Mouse (Mus musculus): Measurements from ENCODE around the gene Mybpc3. TPM values are rescaled to one million over a fixed set of nuclear protein-coding genes. Genes with fewer than 3 reads are reported as not detected.

Gene Mybpc3
- polyA plus RNA-seq, 1 experiment from 2014 or later = 0.07 TPM

- no peak overlapping the region for H3K27ac ChIP-seq (replicated peaks)
- H3K36me3 ChIP-seq (replicated peaks) = peaks cover 36% of the 10 kb centered on the region
- no peak overlapping the region for H3K4me3 ChIP-seq
- 0 out of 2 replicates have a peak, but pooled peaks cover 3% of the 10 kb centered on the region for H3K4me1 ChIP-seq
- H3K9me3 ChIP-seq = no peaks in the 10 kb centered on the region
- WGBS = 87% methylated on average over 11 of the region's 11 CpGs
- H3K27me3 ChIP-seq (replicated peaks; ENCODE audit: low read depth, poor library complexity, severe bottlenecking) = no peaks in the 10 kb centered on the region
- no peak for DNase-seq (ENCODE audit: low spot score)
Observed at GRCm38 (mm10) chr2:91136513-91137412, 18.8 kb downstream of the Mybpc3 start.

- Histone ChIP-seq H3K36me3 (replicated peaks) (peaks cover 42% of the 10 kb centered on the region), H3K9me3 (no peaks in the 10 kb centered on the region), H3K4me3 (no peak overlapping the region), H3K4me1 (0 out of 2 replicates have a peak, but pooled peaks cover 3% of the 10 kb centered on the region), H3K27me3 (replicated peaks; ENCODE audit: low read depth, poor library complexity, severe bottlenecking) (no peaks in the 10 kb centered on the region), H3K27ac (replicated peaks) (no peak overlapping the region)
- DNase-seq (ENCODE audit: low spot score) = no peak
- WGBS = 84% methylated on average over 6 of the region's 6 CpGs
Observed at GRCm38 (mm10) chr2:91137481-91137880, 19.5 kb downstream of the Mybpc3 start.

GRCm38 (mm10) chr2:91139311-91139710, 21.4 kb downstream of the Mybpc3 start:
- WGBS = 74% methylated on average over 5 of the region's 5 CpGs
- 0 out of 2 replicates have a peak, but pooled peaks cover 3% of the 10 kb centered on the region for H3K4me1 ChIP-seq
- peaks cover 55% of the 10 kb centered on the region for H3K36me3 ChIP-seq (replicated peaks)

GRCm38 (mm10) chr2:91139764-91140163, 21.8 kb downstream of the Mybpc3 start:
- 0 out of 2 replicates have a peak overlapping the region, but pooled peaks have one; percentile 6 for H3K27ac ChIP-seq (replicated peaks)
- H3K27me3 ChIP-seq (replicated peaks; ENCODE audit: low read depth, poor library complexity, severe bottlenecking) = no peaks in the 10 kb centered on the region
- no peak for DNase-seq (ENCODE audit: low spot score)
- no peak overlapping the region for H3K4me3 ChIP-seq
- WGBS = 61% methylated on average over 8 of the region's 8 CpGs
- no peaks in the 10 kb centered on the region for H3K9me3 ChIP-seq
- peaks cover 58% of the 10 kb centered on the region for H3K36me3 ChIP-seq (replicated peaks)
- H3K4me1 ChIP-seq = 0 out of 2 replicates have a peak, but pooled peaks cover 3% of the 10 kb centered on the region

More at GRCm38 (mm10) chr2:91139311-91139710, 21.4 kb downstream of the Mybpc3 start:
- no peaks in the 10 kb centered on the region for H3K9me3 ChIP-seq
- DNase-seq (ENCODE audit: low spot score) = no peak
- H3K27me3 ChIP-seq (replicated peaks; ENCODE audit: low read depth, poor library complexity, severe bottlenecking) = no peaks in the 10 kb centered on the region
- H3K27ac ChIP-seq (replicated peaks) = 0 out of 2 replicates have a peak overlapping the region, but pooled peaks have one; percentile 6
- H3K4me3 ChIP-seq = no peak overlapping the region

GRCm38 (mm10) chr2:91142920-91143319, 25.0 kb downstream of the Mybpc3 start:
- no peak overlapping the region for H3K27ac ChIP-seq (replicated peaks)
- H3K27me3 ChIP-seq (replicated peaks; ENCODE audit: low read depth, poor library complexity, severe bottlenecking) = no peaks in the 10 kb centered on the region
- DNase-seq (ENCODE audit: low spot score) = no peak
- 0 out of 2 replicates have a peak, but pooled peaks cover 3% of the 10 kb centered on the region for H3K4me1 ChIP-seq
- H3K4me3 ChIP-seq = no peak overlapping the region
- WGBS = 90% methylated on average over 6 of the region's 6 CpGs
- no peaks in the 10 kb centered on the region for H3K9me3 ChIP-seq
- H3K36me3 ChIP-seq (replicated peaks) = peaks cover 58% of the 10 kb centered on the region

- no peak overlapping the region for H3K4me3 ChIP-seq
- peaks cover 53% of the 10 kb centered on the region for H3K36me3 ChIP-seq (replicated peaks)
- DNase-seq (ENCODE audit: low spot score) = no peak
- 95% methylated on average over 11 of the region's 11 CpGs for WGBS
- H3K27ac ChIP-seq (replicated peaks) = no peak overlapping the region
- H3K27me3 ChIP-seq (replicated peaks; ENCODE audit: low read depth, poor library complexity, severe bottlenecking) = no peaks in the 10 kb centered on the region
- no peaks in the 10 kb centered on the region for H3K9me3 ChIP-seq
- H3K4me1 ChIP-seq = 0 out of 2 replicates have a peak, but pooled peaks cover 3% of the 10 kb centered on the region
Observed at GRCm38 (mm10) chr2:91143401-91143800, 25.5 kb downstream of the Mybpc3 start.

- Histone ChIP-seq H3K36me3 (replicated peaks) (peaks cover 38% of the 10 kb centered on the region), H3K27me3 (replicated peaks; ENCODE audit: low read depth, poor library complexity, severe bottlenecking) (no peaks in the 10 kb centered on the region), H3K27ac (replicated peaks) (no peak overlapping the region), H3K9me3 (no peaks in the 10 kb centered on the region), H3K4me1 (no peaks in the 10 kb centered on the region), H3K4me3 (no peak overlapping the region)
- DNase-seq (ENCODE audit: low spot score) = no peak
Observed at GRCm38 (mm10) chr2:91148101-91148500, 30.2 kb downstream of the Mybpc3 start.

- H3K9me3 ChIP-seq = no peaks in the 10 kb centered on the region
- no peak for DNase-seq (ENCODE audit: low spot score)
- no peak overlapping the region for H3K4me3 ChIP-seq
- no peak overlapping the region for H3K27ac ChIP-seq (replicated peaks)
- H3K4me1 ChIP-seq = no peaks in the 10 kb centered on the region
- H3K36me3 ChIP-seq (replicated peaks) = peaks cover 43% of the 10 kb centered on the region
- 70% methylated on average over 1 of the region's 1 CpGs for WGBS
- no peaks in the 10 kb centered on the region for H3K27me3 ChIP-seq (replicated peaks; ENCODE audit: low read depth, poor library complexity, severe bottlenecking)
Observed at GRCm38 (mm10) chr2:91151331-91151730, 33.4 kb downstream of the Mybpc3 start.

GRCm38 (mm10) chr2:91152885-91153377, 35.0 kb downstream of the Mybpc3 start:
- DNase-seq (ENCODE audit: low spot score) = no peak
- Histone ChIP-seq H3K27ac (replicated peaks) (no peak overlapping the region), H3K4me3 (no peak overlapping the region), H3K27me3 (replicated peaks; ENCODE audit: low read depth, poor library complexity, severe bottlenecking) (no peaks in the 10 kb centered on the region), H3K9me3 (no peaks in the 10 kb centered on the region), H3K4me1 (no peaks in the 10 kb centered on the region), H3K36me3 (replicated peaks) (peaks cover 53% of the 10 kb centered on the region)
- WGBS = 90% methylated on average over 3 of the region's 3 CpGs

GRCm38 (mm10) chr2:91154091-91154490, 36.1 kb downstream of the Mybpc3 start:
- Histone ChIP-seq H3K27ac (replicated peaks) (no peak overlapping the region), H3K36me3 (replicated peaks) (peaks cover 58% of the 10 kb centered on the region), H3K4me1 (no peaks in the 10 kb centered on the region), H3K9me3 (no peaks in the 10 kb centered on the region), H3K27me3 (replicated peaks; ENCODE audit: low read depth, poor library complexity, severe bottlenecking) (no peaks in the 10 kb centered on the region), H3K4me3 (no peak overlapping the region)
- DNase-seq (ENCODE audit: low spot score) = no peak
- WGBS = 94% methylated on average over 3 of the region's 3 CpGs

- Histone ChIP-seq H3K4me1 (no peaks in the 10 kb centered on the region), H3K36me3 (replicated peaks) (peaks cover 66% of the 10 kb centered on the region), H3K27ac (replicated peaks) (no peak overlapping the region), H3K4me3 (no peak overlapping the region), H3K9me3 (no peaks in the 10 kb centered on the region), H3K27me3 (replicated peaks; ENCODE audit: low read depth, poor library complexity, severe bottlenecking) (no peaks in the 10 kb centered on the region)
- WGBS = 55% methylated on average over 6 of the region's 6 CpGs
- no peak for DNase-seq (ENCODE audit: low spot score)
Observed at GRCm38 (mm10) chr2:91157002-91157752, 39.2 kb downstream of the Mybpc3 start.

GRCm38 (mm10) chr2:91160591-91160990, 42.6 kb downstream of the Mybpc3 start:
- Histone ChIP-seq H3K27me3 (replicated peaks; ENCODE audit: low read depth, poor library complexity, severe bottlenecking) (no peaks in the 10 kb centered on the region), H3K4me1 (no peaks in the 10 kb centered on the region), H3K4me3 (no peak overlapping the region), H3K27ac (replicated peaks) (no peak overlapping the region), H3K9me3 (no peaks in the 10 kb centered on the region), H3K36me3 (replicated peaks) (peaks cover 71% of the 10 kb centered on the region)
- DNase-seq (ENCODE audit: low spot score) = no peak
- WGBS = 90% methylated on average over 6 of the region's 6 CpGs
